Mouse (Mus musculus): ENCODE data around the gene Il20rb. TPM values are rescaled to one million over a fixed set of nuclear protein-coding genes. Genes with fewer than 3 reads are reported as not detected.
A peak's percentile ranks its signal among the peaks of the same experiment; 100 is the strongest.

Il20rb gene
- polyA plus RNA-seq (2015; fragmentation: Nextera tagmentation; extraction: Ambion mirVana), result 0.92 and 2.2 TPM in 2 replicates

DNA sequence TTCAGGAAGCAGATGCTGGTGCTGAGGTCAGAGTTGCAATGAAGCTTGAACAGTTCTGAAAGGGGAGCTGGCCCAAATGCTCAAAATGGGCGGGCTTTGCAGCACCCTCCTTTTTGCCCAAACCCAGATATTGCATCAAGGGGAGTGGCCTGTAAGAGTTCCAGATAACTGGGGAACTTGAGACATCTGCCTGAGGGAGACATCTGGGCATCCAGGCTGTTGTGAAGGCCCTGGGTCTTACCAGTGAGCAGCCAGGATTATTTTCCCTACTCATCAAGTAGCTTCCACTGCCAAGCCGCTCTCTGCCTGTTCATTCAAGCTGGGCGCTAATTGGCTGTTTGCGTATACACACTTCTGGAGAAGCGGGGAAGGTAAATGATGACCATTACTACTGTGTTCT lies at the start of gene Il20rb:
TSS of gene Il20rb (minus strand) at position 358 of the 400 bp plus-strand sequence.
- Histone ChIP-seq H3K4me1 (ENCODE audit: control insufficient read depth, insufficient read depth, low read length) (peaks cover 8% of the 10 kb centered on the region), H3K27ac (ENCODE audit: low read length) (no peak within 1 kb of the TSS), H3K36me3 (ENCODE audit: control insufficient read depth, insufficient read depth) (peaks cover 4% of the 10 kb centered on the region; the same call in 1 of the 2 replicates), H3K9ac (ENCODE audit: low read length) (no peak within 1 kb of the TSS), H3K9me3 (replicated peaks; ENCODE audit: control insufficient read depth, low read length) (no peaks in the 10 kb centered on the region), H3K27me3 (ENCODE audit: control insufficient read depth, insufficient read depth, low read length) (no peaks in the 10 kb centered on the region), H3K4me2 (ENCODE audit: low read depth, low read length) (no peak within 1 kb of the TSS), H3K4me3 (ENCODE audit: low read length) (no peak within 1 kb of the TSS)
- ATAC-seq (replicated peaks; ENCODE audit: extremely low read depth, insufficient read depth, low FRiP score), result no peak
- WGBS, result 86% methylated on average over 5 of the region's 5 CpGs

DNA sequence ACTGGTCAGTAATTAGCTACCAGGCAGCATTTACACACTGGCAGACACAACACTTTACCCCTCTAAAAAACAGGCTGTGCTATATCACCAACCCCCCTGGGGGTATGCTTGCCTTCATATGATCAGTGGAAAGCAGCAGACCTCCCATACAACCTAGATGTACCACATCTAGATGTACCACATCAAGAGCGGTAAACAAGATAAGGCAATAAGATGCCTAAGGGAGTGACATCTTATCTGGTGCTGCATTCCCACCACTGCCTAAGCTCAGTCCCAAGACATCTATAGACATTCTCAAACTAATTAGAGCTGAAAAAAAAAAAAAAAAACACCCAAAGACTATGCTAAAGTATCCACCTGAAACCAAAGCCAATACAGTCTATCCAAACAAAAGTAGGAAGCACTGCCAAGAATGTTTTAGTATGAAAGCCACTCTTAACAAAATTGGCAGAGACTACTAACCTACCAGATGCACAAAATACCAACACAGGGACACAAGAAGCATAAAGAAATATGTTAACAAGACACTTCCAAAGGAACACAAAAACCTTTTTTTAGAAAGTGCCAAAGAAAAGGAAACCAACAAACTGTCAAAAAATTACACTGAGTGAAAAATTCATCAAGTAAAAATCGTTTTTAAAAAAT lies 49.2 kb upstream of the Il20rb start:
- peaks cover 17% of the 10 kb centered on the region for H3K4me1 ChIP-seq (ENCODE audit: control insufficient read depth, insufficient read depth, low read length)
- H3K36me3 ChIP-seq (ENCODE audit: control insufficient read depth, insufficient read depth), result no peaks in the 10 kb centered on the region
- ATAC-seq (replicated peaks; ENCODE audit: extremely low read depth, insufficient read depth, low FRiP score), result no peak
- 80% methylated on average over 2 of the region's 2 CpGs for WGBS
- no peak overlapping the region for H3K27ac ChIP-seq (ENCODE audit: low read length)
- no peaks in the 10 kb centered on the region for H3K9me3 ChIP-seq (replicated peaks; ENCODE audit: control insufficient read depth, low read length)
- H3K4me2 ChIP-seq (ENCODE audit: low read depth, low read length), result no peak overlapping the region
- H3K4me3 ChIP-seq (ENCODE audit: low read length), result no peak overlapping the region
- no peak overlapping the region for H3K9ac ChIP-seq (ENCODE audit: low read length)
- H3K27me3 ChIP-seq (ENCODE audit: control insufficient read depth, insufficient read depth, low read length), result no peaks in the 10 kb centered on the region

DNA sequence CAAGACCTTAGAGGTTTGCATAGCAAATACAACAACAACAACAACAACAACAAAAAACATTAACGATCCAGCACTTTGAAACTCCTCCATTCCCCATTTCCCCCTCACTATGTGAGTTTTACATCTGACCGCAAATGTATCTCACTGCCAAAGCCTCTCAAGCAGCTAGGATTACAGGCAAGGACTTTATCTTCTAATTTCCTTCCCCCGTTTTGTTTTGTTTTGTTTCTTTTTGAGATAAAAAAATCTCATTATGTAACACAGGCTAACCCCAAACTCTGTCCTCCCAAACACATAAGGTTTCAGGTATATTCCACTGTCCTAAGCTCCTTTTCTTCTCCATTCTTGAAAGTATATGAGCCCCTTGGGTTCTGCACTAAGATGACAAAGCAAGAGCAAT lies 48.1 kb upstream of the Il20rb start:
- H3K36me3 ChIP-seq (ENCODE audit: control insufficient read depth, insufficient read depth), result no peaks in the 10 kb centered on the region
- WGBS, result 67% methylated on average over 3 of the region's 3 CpGs

DNA sequence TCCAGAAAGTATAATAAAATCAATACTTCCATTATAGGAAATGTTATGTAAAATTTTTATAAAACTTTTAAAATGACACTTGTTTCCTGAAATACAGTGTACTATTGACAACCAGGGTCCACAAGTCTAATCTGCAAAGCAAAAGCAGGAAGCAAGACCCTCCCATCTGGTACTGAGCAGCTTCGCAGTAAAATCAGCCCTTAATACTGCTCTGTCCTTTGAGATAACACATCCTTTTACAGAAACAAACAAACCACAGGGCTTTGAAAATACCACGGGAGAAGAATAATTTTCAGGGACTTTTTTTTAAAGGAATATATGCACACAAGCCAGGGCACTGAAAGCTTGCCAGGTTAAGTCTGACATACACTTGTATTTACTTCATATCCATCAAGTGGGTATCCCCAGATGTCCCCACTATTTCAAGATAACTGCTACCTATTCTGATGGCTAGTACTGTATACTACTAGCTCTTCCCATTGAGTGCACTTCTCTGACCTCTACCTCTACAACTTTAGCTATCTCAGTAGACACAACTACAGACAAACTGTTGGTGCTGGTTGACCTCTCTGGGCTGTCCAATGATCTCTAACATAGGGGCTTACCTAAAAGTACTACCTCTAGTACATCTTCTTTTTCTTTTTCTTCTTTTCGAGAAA lies 46.4 kb upstream of the Il20rb start:
- 53% methylated on average over 3 of the region's 3 CpGs for WGBS
- Histone ChIP-seq H3K9me3 (replicated peaks; ENCODE audit: control insufficient read depth, low read length) (peaks cover 7% of the 10 kb centered on the region), H3K4me1 (ENCODE audit: control insufficient read depth, insufficient read depth, low read length) (peaks cover 17% of the 10 kb centered on the region), H3K27me3 (ENCODE audit: control insufficient read depth, insufficient read depth, low read length) (no peaks in the 10 kb centered on the region), H3K9ac (ENCODE audit: low read length) (no peak overlapping the region), H3K27ac (ENCODE audit: low read length) (no peak overlapping the region), H3K4me3 (ENCODE audit: low read length) (no peak overlapping the region), H3K36me3 (ENCODE audit: control insufficient read depth, insufficient read depth) (no peaks in the 10 kb centered on the region; the same call in 1 of the 2 replicates), H3K4me2 (ENCODE audit: low read depth, low read length) (no peak overlapping the region)
- no peak for ATAC-seq (replicated peaks; ENCODE audit: extremely low read depth, insufficient read depth, low FRiP score)

More for the DNA sequence above, 48.1 kb upstream of the Il20rb start:
- H3K4me1 ChIP-seq (ENCODE audit: control insufficient read depth, insufficient read depth, low read length), result peaks cover 17% of the 10 kb centered on the region
- no peaks in the 10 kb centered on the region for H3K27me3 ChIP-seq (ENCODE audit: control insufficient read depth, insufficient read depth, low read length)
- no peak overlapping the region for H3K9ac ChIP-seq (ENCODE audit: low read length)
- no peak for ATAC-seq (replicated peaks; ENCODE audit: extremely low read depth, insufficient read depth, low FRiP score)
- H3K4me2 ChIP-seq (ENCODE audit: low read depth, low read length), result no peak overlapping the region
- no peak overlapping the region for H3K4me3 ChIP-seq (ENCODE audit: low read length)
- H3K9me3 ChIP-seq (replicated peaks; ENCODE audit: control insufficient read depth, low read length), result no peaks in the 10 kb centered on the region
- H3K27ac ChIP-seq (ENCODE audit: low read length), result no peak overlapping the region

DNA sequence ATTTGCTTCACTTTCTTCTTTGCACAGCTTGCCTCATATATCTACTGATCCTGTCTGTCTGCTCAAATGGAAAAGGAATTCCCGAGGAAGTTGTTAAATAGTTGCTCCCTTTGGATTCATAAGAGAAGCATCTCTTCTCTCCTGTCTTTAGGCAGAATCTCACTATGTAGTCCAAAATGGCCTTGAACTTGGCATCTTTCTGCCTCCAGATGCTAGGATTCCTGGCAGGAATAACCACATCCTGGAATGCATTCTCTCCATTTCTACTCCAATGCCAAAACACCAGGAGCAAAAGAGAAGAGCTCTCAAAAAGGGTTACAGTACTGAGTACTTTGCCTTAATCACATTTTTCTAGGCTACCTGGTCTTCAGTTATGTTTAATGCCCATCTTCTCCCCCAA lies 44.7 kb upstream of the Il20rb start:
- no peaks in the 10 kb centered on the region for H3K27me3 ChIP-seq (ENCODE audit: control insufficient read depth, insufficient read depth, low read length)
- no peak overlapping the region for H3K4me3 ChIP-seq (ENCODE audit: low read length)
- no peak overlapping the region for H3K4me2 ChIP-seq (ENCODE audit: low read depth, low read length)
- H3K4me1 ChIP-seq (ENCODE audit: control insufficient read depth, insufficient read depth, low read length), result peaks cover 14% of the 10 kb centered on the region
- no peak for ATAC-seq (replicated peaks; ENCODE audit: extremely low read depth, insufficient read depth, low FRiP score)
- 74% methylated on average over 1 of the region's 1 CpGs for WGBS
- H3K9me3 ChIP-seq (replicated peaks; ENCODE audit: control insufficient read depth, low read length), result peaks cover 7% of the 10 kb centered on the region
- no peaks in the 10 kb centered on the region; the same call in 1 of the 2 replicates for H3K36me3 ChIP-seq (ENCODE audit: control insufficient read depth, insufficient read depth)
- no peak overlapping the region for H3K27ac ChIP-seq (ENCODE audit: low read length)
- H3K9ac ChIP-seq (ENCODE audit: low read length), result no peak overlapping the region

DNA sequence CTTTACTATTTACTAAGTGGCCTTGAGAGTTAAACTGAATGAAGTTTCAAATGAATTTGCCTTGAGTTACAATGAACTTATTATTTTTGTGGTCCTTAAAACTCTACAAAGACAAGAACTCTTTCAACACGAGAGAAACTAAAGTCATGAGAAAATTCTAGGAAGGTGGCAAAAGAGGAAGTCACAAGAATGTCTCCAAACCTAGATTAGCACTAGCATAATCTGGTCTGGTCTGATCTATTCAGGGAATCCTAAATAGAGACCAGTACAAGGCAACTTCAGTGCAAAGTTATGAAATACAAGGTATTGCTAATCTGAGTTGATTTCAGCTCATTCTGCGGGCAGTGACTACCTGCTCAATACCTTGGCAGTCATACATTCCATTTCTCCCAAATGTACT lies 38.6 kb upstream of the Il20rb start:
- Histone ChIP-seq H3K36me3 (ENCODE audit: control insufficient read depth, insufficient read depth) (no peaks in the 10 kb centered on the region; the same call in 1 of the 2 replicates), H3K4me1 (ENCODE audit: control insufficient read depth, insufficient read depth, low read length) (peaks cover 13% of the 10 kb centered on the region), H3K9me3 (replicated peaks; ENCODE audit: control insufficient read depth, low read length) (peaks cover 7% of the 10 kb centered on the region), H3K4me2 (ENCODE audit: low read depth, low read length) (no peak overlapping the region), H3K9ac (ENCODE audit: low read length) (no peak overlapping the region), H3K27me3 (ENCODE audit: control insufficient read depth, insufficient read depth, low read length) (no peaks in the 10 kb centered on the region), H3K4me3 (ENCODE audit: low read length) (no peak overlapping the region), H3K27ac (ENCODE audit: low read length) (no peak overlapping the region)
- ATAC-seq (replicated peaks; ENCODE audit: extremely low read depth, insufficient read depth, low FRiP score), result no peak
- 76% methylated on average over 2 of the region's 2 CpGs for WGBS

DNA sequence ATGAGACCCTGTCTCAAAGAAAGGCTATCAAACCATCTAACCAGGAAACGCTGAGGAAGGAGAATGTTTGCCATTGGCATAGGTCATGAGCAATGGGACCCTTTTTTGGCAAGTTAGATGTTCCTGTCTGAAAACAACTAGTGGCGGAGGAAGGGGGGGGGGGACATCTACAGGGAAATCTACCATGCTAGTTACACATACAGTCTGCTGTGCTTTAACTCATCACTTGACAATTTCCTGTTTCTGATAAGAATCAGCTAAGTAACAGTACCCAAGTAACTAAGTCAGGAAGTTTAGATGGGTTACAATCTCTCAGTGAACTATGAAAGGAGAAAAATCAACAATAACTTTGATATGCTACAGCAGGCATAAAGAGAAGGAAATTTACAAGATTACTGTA lies 35.4 kb upstream of the Il20rb start:
- H3K4me1 ChIP-seq (ENCODE audit: control insufficient read depth, insufficient read depth, low read length), result peaks cover 13% of the 10 kb centered on the region
- no peaks in the 10 kb centered on the region for H3K27me3 ChIP-seq (ENCODE audit: control insufficient read depth, insufficient read depth, low read length)
- no peak overlapping the region for H3K4me2 ChIP-seq (ENCODE audit: low read depth, low read length)
- H3K27ac ChIP-seq (ENCODE audit: low read length), result no peak overlapping the region
- no peaks in the 10 kb centered on the region for H3K36me3 ChIP-seq (ENCODE audit: control insufficient read depth, insufficient read depth)
- H3K9me3 ChIP-seq (replicated peaks; ENCODE audit: control insufficient read depth, low read length), result no peaks in the 10 kb centered on the region
- no peak overlapping the region for H3K9ac ChIP-seq (ENCODE audit: low read length)
- ATAC-seq (replicated peaks; ENCODE audit: extremely low read depth, insufficient read depth, low FRiP score), result 0 out of 2 replicates have a peak, but pooled peaks have one; percentile 18
- H3K4me3 ChIP-seq (ENCODE audit: low read length), result no peak overlapping the region
- WGBS, result 53% methylated on average over 2 of the region's 2 CpGs

DNA sequence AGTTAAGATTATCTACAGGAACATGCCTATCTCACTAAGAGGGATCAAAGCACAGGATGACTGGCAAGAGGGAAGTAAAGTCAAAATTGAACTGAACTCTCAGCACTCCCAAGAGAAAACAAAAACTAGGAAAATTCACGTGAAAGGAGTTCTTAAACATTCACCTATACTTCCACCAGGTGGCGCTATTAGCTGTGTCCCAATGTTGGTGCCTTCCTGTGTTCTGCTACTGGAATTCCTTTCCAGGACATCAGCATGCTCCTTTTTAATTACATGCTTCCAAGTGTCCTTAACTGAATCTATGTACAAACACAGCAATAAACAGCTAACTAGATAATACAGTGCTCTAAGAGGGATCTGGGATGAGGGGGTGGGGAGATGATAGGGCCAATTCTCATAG lies 34.0 kb upstream of the Il20rb start:
- Histone ChIP-seq H3K27ac (ENCODE audit: low read length) (peak overlapping the region; percentile 31), H3K36me3 (ENCODE audit: control insufficient read depth, insufficient read depth) (no peaks in the 10 kb centered on the region), H3K9ac (ENCODE audit: low read length) (no peak overlapping the region), H3K4me2 (ENCODE audit: low read depth, low read length) (no peak overlapping the region), H3K4me3 (ENCODE audit: low read length) (no peak overlapping the region), H3K9me3 (replicated peaks; ENCODE audit: control insufficient read depth, low read length) (no peaks in the 10 kb centered on the region), H3K27me3 (ENCODE audit: control insufficient read depth, insufficient read depth, low read length) (no peaks in the 10 kb centered on the region), H3K4me1 (ENCODE audit: control insufficient read depth, insufficient read depth, low read length) (peaks cover 13% of the 10 kb centered on the region)
- WGBS, result 4% methylated on average over 2 of the region's 2 CpGs
- 0 out of 2 replicates have a peak, but pooled peaks have one; percentile 37 for ATAC-seq (replicated peaks; ENCODE audit: extremely low read depth, insufficient read depth, low FRiP score)

DNA sequence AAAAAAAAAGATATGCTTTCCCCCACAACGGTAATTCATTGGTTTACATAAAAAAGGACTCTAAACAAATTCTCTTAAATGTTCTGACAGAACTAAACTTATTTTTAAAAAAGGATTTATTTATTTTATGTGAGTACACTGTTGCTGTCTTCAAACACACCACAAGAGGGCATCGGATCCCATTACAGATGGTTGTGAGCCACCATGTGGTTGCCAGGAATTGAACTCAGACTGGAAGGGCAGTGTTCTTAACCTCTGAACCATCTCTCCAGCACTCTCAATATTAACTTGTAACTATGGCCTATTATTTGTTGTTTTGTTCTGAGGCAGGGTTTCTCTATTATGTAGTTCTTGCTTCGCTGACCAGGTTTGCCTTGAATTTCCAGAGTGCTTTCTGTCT lies 33.4 kb upstream of the Il20rb start:
- H3K4me2 ChIP-seq (ENCODE audit: low read depth, low read length), result no peak overlapping the region
- no peak overlapping the region for H3K9ac ChIP-seq (ENCODE audit: low read length)
- no peaks in the 10 kb centered on the region for H3K27me3 ChIP-seq (ENCODE audit: control insufficient read depth, insufficient read depth, low read length)
- H3K9me3 ChIP-seq (replicated peaks; ENCODE audit: control insufficient read depth, low read length), result no peaks in the 10 kb centered on the region
- ATAC-seq (replicated peaks; ENCODE audit: extremely low read depth, insufficient read depth, low FRiP score), result no peak
- no peaks in the 10 kb centered on the region for H3K36me3 ChIP-seq (ENCODE audit: control insufficient read depth, insufficient read depth)
- peaks cover 13% of the 10 kb centered on the region for H3K4me1 ChIP-seq (ENCODE audit: control insufficient read depth, insufficient read depth, low read length)
- no peak overlapping the region for H3K27ac ChIP-seq (ENCODE audit: low read length)
- WGBS, result 97% methylated on average over 3 of the region's 3 CpGs
- no peak overlapping the region for H3K4me3 ChIP-seq (ENCODE audit: low read length)

Data from heart, embryonic 16.5 days (tissue).